Mouse (Mus musculus): ENCODE measurements around the gene Glb1. TPM values are rescaled to one million over a fixed set of nuclear protein-coding genes. Genes with fewer than 3 reads are reported as not detected.

Gene Glb1
- polyA plus RNA-seq, 1 experiment from 2014 or later = 24.6 TPM

GRCm38 (mm10) chr9:114400588-114400948 lies 308 bp upstream of the Glb1 start:
- Histone ChIP-seq H3K4me3 (peak overlapping the region; percentile 81), H3K4me2 (replicated peaks) (peak overlapping the region; percentile 80), H3K9ac (replicated peaks) (peak overlapping the region; percentile 80; the same call in 1 of the 2 replicates), H3K27ac (replicated peaks) (peak overlapping the region; percentile 78), H3K9me3 (0 out of 2 replicates have a peak, but pooled peaks cover 6% of the 10 kb centered on the region), H3K36me3 (peaks cover 16% of the 10 kb centered on the region), H3K4me1 (peaks cover 11% of the 10 kb centered on the region), H3K27me3 (no peaks in the 10 kb centered on the region)
- WGBS = 18% methylated on average over 5 of the region's 5 CpGs
- no peak for ATAC-seq (ENCODE audit: low FRiP score, low read depth)

DNA sequence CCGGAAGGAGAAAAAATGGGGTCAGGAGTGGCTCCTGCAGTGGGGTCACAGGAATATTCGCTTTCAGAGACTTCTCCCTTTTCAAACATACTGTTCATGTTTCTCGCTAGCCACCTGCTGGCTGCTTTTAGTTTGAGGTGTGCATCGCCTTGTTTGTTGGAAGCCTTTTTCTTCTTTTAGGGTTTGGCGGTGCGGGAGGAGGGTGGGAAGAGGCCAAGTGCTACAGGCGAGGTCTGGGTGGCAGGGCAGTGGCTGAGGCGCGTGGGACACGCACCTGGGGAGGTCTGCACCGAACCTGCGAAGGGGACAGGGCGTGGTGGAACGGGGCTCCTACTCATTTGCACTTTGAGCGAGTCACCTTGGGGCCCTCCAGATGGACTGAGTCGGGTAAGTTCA lies 807 bp downstream of the Glb1 start:
- H3K9me3 ChIP-seq = 0 out of 2 replicates have a peak, but pooled peaks cover 6% of the 10 kb centered on the region
- H3K9ac ChIP-seq (replicated peaks) = peak overlapping the region; percentile 80
- no peaks in the 10 kb centered on the region for H3K27me3 ChIP-seq
- peak overlapping the region; percentile 81 for H3K4me3 ChIP-seq
- H3K36me3 ChIP-seq = peaks cover 27% of the 10 kb centered on the region
- 5% methylated on average over 16 of the region's 16 CpGs for WGBS
- no peak for ATAC-seq (ENCODE audit: low FRiP score, low read depth)
- H3K4me1 ChIP-seq = peaks cover 11% of the 10 kb centered on the region
- peak overlapping the region; percentile 78 for H3K27ac ChIP-seq (replicated peaks)
- H3K4me2 ChIP-seq (replicated peaks) = peak overlapping the region; percentile 80

- no peak overlapping the region for H3K27ac ChIP-seq (replicated peaks)
- H3K36me3 ChIP-seq = peaks cover 53% of the 10 kb centered on the region
- no peak for ATAC-seq (ENCODE audit: low FRiP score, low read depth)
Measured at GRCm38 (mm10) chr9:114407676-114408075, 6.8 kb downstream of the Glb1 start.

GRCm38 (mm10) chr9:114410313-114410862 lies 9.5 kb downstream of the Glb1 start:
- 98% methylated on average over 11 of the region's 11 CpGs for WGBS
- Histone ChIP-seq H3K36me3 (peaks cover 43% of the 10 kb centered on the region), H3K9me3 (0 out of 2 replicates have a peak, but pooled peaks cover under 1% of the 10 kb centered on the region), H3K4me1 (no peaks in the 10 kb centered on the region), H3K27ac (replicated peaks) (no peak overlapping the region), H3K27me3 (no peaks in the 10 kb centered on the region), H3K4me2 (replicated peaks) (no peak overlapping the region), H3K4me3 (no peak overlapping the region), H3K9ac (replicated peaks) (no peak overlapping the region)
- ATAC-seq (ENCODE audit: low FRiP score, low read depth) = no peak

More at GRCm38 (mm10) chr9:114407676-114408075, 6.8 kb downstream of the Glb1 start:
- no peaks in the 10 kb centered on the region for H3K27me3 ChIP-seq
- 0 out of 2 replicates have a peak, but pooled peaks cover 6% of the 10 kb centered on the region for H3K9me3 ChIP-seq
- H3K4me1 ChIP-seq = no peaks in the 10 kb centered on the region
- 86% methylated on average over 2 of the region's 2 CpGs for WGBS
- H3K4me3 ChIP-seq = no peak overlapping the region
- no peak overlapping the region for H3K4me2 ChIP-seq (replicated peaks)
- H3K9ac ChIP-seq (replicated peaks) = no peak overlapping the region

- no peak overlapping the region for H3K27ac ChIP-seq (replicated peaks)
- H3K36me3 ChIP-seq = peaks cover 34% of the 10 kb centered on the region; the same call in 1 of the 2 replicates
- 93% methylated on average over 5 of the region's 5 CpGs for WGBS
- no peak overlapping the region for H3K4me3 ChIP-seq
- no peak overlapping the region for H3K9ac ChIP-seq (replicated peaks)
- H3K27me3 ChIP-seq = no peaks in the 10 kb centered on the region
- no peaks in the 10 kb centered on the region for H3K4me1 ChIP-seq
- H3K4me2 ChIP-seq (replicated peaks) = no peak overlapping the region
- no peak for ATAC-seq (ENCODE audit: low FRiP score, low read depth)
- no peaks in the 10 kb centered on the region for H3K9me3 ChIP-seq
Measured at GRCm38 (mm10) chr9:114411295-114411694, 10.4 kb downstream of the Glb1 start.

- Histone ChIP-seq H3K27me3 (no peaks in the 10 kb centered on the region), H3K4me2 (replicated peaks) (no peak overlapping the region), H3K4me3 (no peak overlapping the region), H3K4me1 (no peaks in the 10 kb centered on the region), H3K9ac (replicated peaks) (no peak overlapping the region), H3K36me3 (peaks cover 29% of the 10 kb centered on the region; the same call in 1 of the 2 replicates), H3K9me3 (no peaks in the 10 kb centered on the region), H3K27ac (replicated peaks) (no peak overlapping the region)
- no peak for ATAC-seq (ENCODE audit: low FRiP score, low read depth)
- 95% methylated on average over 9 of the region's 9 CpGs for WGBS
Measured at GRCm38 (mm10) chr9:114412406-114412805, 11.5 kb downstream of the Glb1 start.

DNA sequence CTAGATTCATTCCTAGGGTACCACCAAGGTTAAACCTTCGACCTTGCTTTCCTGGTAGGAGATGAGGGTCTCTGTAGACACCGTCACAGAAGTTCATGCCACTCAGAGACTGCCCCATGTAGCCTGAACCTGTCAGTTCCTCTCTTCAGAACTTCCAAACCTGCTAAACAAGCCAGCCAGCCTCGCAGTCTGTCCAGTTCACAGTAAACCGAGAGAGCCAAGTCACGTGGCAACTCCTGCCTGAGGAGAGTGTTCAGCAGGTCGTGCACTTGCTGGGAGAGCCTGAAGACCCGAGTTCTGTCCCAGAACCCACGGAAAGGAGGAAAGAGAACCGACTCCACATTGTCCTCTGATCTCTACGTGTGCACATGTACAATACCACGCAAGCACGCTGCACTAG lies 13.0 kb downstream of the Glb1 start:
- ATAC-seq (ENCODE audit: low FRiP score, low read depth) = no peak
- Histone ChIP-seq H3K4me3 (no peak overlapping the region), H3K36me3 (peaks cover 20% of the 10 kb centered on the region; the same call in 1 of the 2 replicates), H3K27ac (replicated peaks) (no peak overlapping the region), H3K4me1 (no peaks in the 10 kb centered on the region), H3K4me2 (replicated peaks) (no peak overlapping the region), H3K27me3 (no peaks in the 10 kb centered on the region), H3K9ac (replicated peaks) (no peak overlapping the region), H3K9me3 (no peaks in the 10 kb centered on the region)
- WGBS = 89% methylated on average over 12 of the region's 12 CpGs

GRCm38 (mm10) chr9:114415701-114416100 lies 14.8 kb downstream of the Glb1 start:
- 22% methylated on average over 11 of the region's 11 CpGs for WGBS
- H3K4me3 ChIP-seq = no peak overlapping the region
- no peaks in the 10 kb centered on the region for H3K9me3 ChIP-seq
- no peaks in the 10 kb centered on the region for H3K4me1 ChIP-seq
- no peak overlapping the region for H3K4me2 ChIP-seq (replicated peaks)
- H3K36me3 ChIP-seq = 0 out of 2 replicates have a peak, but pooled peaks cover 8% of the 10 kb centered on the region
- H3K27me3 ChIP-seq = no peaks in the 10 kb centered on the region
- no peak overlapping the region for H3K9ac ChIP-seq (replicated peaks)
- no peak for ATAC-seq (ENCODE audit: low FRiP score, low read depth)
- no peak overlapping the region for H3K27ac ChIP-seq (replicated peaks)

DNA sequence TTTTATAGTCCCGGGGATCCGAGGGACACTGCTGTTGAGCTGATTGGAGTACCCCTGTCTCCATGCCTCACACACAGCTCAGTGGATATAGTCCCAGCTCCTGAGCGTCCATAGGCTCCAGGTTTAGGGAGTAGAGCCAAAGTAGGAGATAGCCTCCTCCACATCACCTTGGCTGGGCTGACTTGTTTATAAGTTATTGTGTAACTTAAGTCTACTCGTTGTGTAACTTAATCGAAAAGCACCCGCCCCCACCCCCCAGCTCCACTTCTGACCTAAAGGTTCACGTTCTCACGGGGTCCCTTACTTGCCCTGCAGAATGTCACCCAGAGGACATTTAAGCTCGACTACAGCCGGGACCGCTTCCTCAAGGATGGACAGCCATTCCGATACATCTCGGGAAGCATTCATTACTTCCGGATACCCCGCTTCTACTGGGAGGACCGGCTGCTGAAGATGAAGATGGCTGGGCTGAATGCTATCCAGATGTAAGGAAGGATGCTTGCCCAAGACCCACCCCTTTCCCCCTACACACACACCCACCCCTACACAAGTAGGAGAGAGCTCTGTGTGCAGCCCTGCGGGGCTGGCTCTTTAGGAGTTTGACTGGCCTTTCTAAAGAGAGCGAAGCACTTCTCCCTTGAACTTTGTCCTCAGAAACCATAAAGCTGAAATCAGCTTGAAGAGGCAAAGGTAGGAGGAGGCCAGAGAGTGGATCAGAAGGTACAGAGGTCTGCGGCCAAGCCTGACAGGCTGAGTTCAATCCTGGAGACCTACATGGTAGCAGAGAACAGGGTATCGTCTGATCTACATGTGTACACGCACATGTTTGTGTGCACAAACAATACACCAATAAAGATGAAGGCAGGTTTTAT lies 16.0 kb downstream of the Glb1 start:
- 0 out of 2 replicates have a peak, but pooled peaks cover 4% of the 10 kb centered on the region for H3K36me3 ChIP-seq
- H3K27ac ChIP-seq (replicated peaks) = no peak overlapping the region
- ATAC-seq (ENCODE audit: low FRiP score, low read depth) = no peak
- no peak overlapping the region for H3K4me3 ChIP-seq
- no peak overlapping the region for H3K9ac ChIP-seq (replicated peaks)
- H3K9me3 ChIP-seq = no peaks in the 10 kb centered on the region
- H3K4me2 ChIP-seq (replicated peaks) = no peak overlapping the region
- no peaks in the 10 kb centered on the region for H3K27me3 ChIP-seq
- H3K4me1 ChIP-seq = no peaks in the 10 kb centered on the region
- WGBS = 92% methylated on average over 21 of the region's 21 CpGs

- no peak overlapping the region for H3K27ac ChIP-seq (replicated peaks)
- 0 out of 2 replicates have a peak, but pooled peaks cover 4% of the 10 kb centered on the region for H3K36me3 ChIP-seq
- no peak overlapping the region for H3K4me2 ChIP-seq (replicated peaks)
- H3K9me3 ChIP-seq = no peaks in the 10 kb centered on the region
- no peak overlapping the region for H3K9ac ChIP-seq (replicated peaks)
- no peaks in the 10 kb centered on the region for H3K4me1 ChIP-seq
- ATAC-seq (ENCODE audit: low FRiP score, low read depth) = no peak
- H3K27me3 ChIP-seq = no peaks in the 10 kb centered on the region
- no peak overlapping the region for H3K4me3 ChIP-seq
- 82% methylated on average over 7 of the region's 7 CpGs for WGBS
Measured at GRCm38 (mm10) chr9:114418187-114418586, 17.3 kb downstream of the Glb1 start.

GRCm38 (mm10) chr9:114420443-114420842 lies 19.6 kb downstream of the Glb1 start:
- no peak for ATAC-seq (ENCODE audit: low FRiP score, low read depth)
- WGBS = 82% methylated on average over 8 of the region's 8 CpGs
- H3K27me3 ChIP-seq = no peaks in the 10 kb centered on the region

GRCm38 (mm10) chr9:114421045-114421444 lies 20.2 kb downstream of the Glb1 start:
- Histone ChIP-seq H3K27ac (replicated peaks) (no peak overlapping the region), H3K4me2 (replicated peaks) (no peak overlapping the region), H3K27me3 (no peaks in the 10 kb centered on the region), H3K36me3 (peaks cover 12% of the 10 kb centered on the region), H3K9me3 (peaks cover 4% of the 10 kb centered on the region; the same call in 1 of the 2 replicates), H3K9ac (replicated peaks) (no peak overlapping the region), H3K4me1 (no peaks in the 10 kb centered on the region), H3K4me3 (no peak overlapping the region)
- no peak for ATAC-seq (ENCODE audit: low FRiP score, low read depth)
- 77% methylated on average over 3 of the region's 3 CpGs for WGBS

More at GRCm38 (mm10) chr9:114420443-114420842, 19.6 kb downstream of the Glb1 start:
- H3K4me2 ChIP-seq (replicated peaks) = no peak overlapping the region
- no peak overlapping the region for H3K4me3 ChIP-seq
- no peak overlapping the region for H3K27ac ChIP-seq (replicated peaks)
- no peak overlapping the region for H3K9ac ChIP-seq (replicated peaks)
- H3K4me1 ChIP-seq = no peaks in the 10 kb centered on the region
- peaks cover 6% of the 10 kb centered on the region for H3K36me3 ChIP-seq
- peaks cover 2% of the 10 kb centered on the region; the same call in 1 of the 2 replicates for H3K9me3 ChIP-seq
